Mouse (Mus musculus): ENCODE measurements at regions not wholly inside any gene's neighbourhood (a gene's known extent, or its start where the extent isn't known, plus 50 kb on each side); places are given as distances from the start of the nearest gene placed in this dataset.

DNA sequence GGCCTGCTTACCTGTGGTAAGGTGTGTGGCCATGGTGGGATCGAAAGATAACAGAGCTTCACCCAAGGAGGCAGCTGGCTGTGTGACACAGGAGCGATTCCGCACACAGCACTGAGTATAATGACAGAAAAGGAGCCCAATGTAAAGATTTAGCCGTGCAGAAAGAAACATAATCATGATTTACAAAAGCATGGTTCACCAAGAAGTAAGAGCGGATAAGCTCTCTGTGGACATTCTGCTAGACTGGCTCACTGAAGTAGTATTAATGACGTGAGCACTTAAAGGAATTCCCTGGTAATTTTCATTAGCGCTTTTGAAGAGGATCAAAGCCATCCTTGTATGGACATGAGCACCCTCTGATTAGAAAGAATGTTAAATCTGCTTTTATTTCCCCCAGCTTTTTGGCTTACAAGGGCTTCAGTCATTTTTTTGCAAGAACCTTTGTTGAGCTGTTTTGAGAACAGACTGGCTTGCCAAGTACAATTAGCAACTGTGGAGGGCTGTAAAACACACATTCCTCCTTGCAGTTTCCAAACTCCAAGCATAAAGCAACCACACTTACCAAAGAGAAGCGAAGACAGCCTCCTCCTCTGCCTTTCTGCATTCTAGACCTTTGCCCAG lies 140.5 kb upstream of the Gcfc2 start:
- in situ Hi-C loops (cut with MboI; ENCODE audit: low pct_ligation_motif_present, low pct_unique_long_range_greater_than_20kb, low sequenced_read_pairs) = no loop called here
- H3K4me3 ChIP-seq (replicated peaks in 1 of 3; ENCODE audit: low read depth in 2 of 3, low read length in 2 of 3, poor library complexity in 1 of 3) = no peak overlapping the region
- no peak overlapping the region for H3K4me2 ChIP-seq (ENCODE audit: insufficient read depth, low read depth, poor library complexity, severe bottlenecking)
- peaks cover 72% of the 10 kb centered on the region for H3K9me3 ChIP-seq (replicated peaks; ENCODE audit: low read length)
- H3K79me2 ChIP-seq (replicated peaks; ENCODE audit: control insufficient read depth, extremely low read depth, insufficient read depth, poor library complexity, severe bottlenecking) = no peaks in the 10 kb centered on the region
- no peaks in the 10 kb centered on the region for H3K36me3 ChIP-seq (replicated peaks in 1 of 2; ENCODE audit: control insufficient read depth in 1 of 2, insufficient read depth in 1 of 2, low read length in 1 of 2)
- no peak overlapping the region for H3K9ac ChIP-seq (ENCODE audit: insufficient read depth, low read depth)
- no peaks in the 10 kb centered on the region for H3K27me3 ChIP-seq (replicated peaks)
- dilution Hi-C loops (cut with MboI; ENCODE audit: extremely low pct_ligation_motif_present, extremely low pct_unique_long_range_greater_than_20kb, low sequenced_read_pairs) = no loop called here
- H3K27ac ChIP-seq (ENCODE audit: insufficient read depth, low read depth) = no peak overlapping the region
- DNase-seq (ENCODE audit: extremely low read depth) = no peak
- no peaks in the 10 kb centered on the region for H3K4me1 ChIP-seq (ENCODE audit: control insufficient read depth in 1 of 2, insufficient read depth in 2 of 2)
- TF ChIP-seq POLR2AphosphoS2 (IDR thresholded peaks at IDR 0.05; ENCODE audit: low read depth, low read length) (no peak), MAZ (IDR thresholded peaks at IDR 0.05; ENCODE audit: low read depth, low read length) (no peak)

- no peaks in the 10 kb centered on the region for H3K4me1 ChIP-seq (ENCODE audit: control insufficient read depth in 1 of 2, insufficient read depth in 2 of 2)
- peaks cover 58% of the 10 kb centered on the region for H3K9me3 ChIP-seq (replicated peaks; ENCODE audit: low read length)
- no peak overlapping the region for H3K9ac ChIP-seq (ENCODE audit: insufficient read depth, low read depth)
- H3K27ac ChIP-seq (ENCODE audit: insufficient read depth, low read depth) = no peak overlapping the region
- no peaks in the 10 kb centered on the region for H3K36me3 ChIP-seq (replicated peaks in 1 of 2; ENCODE audit: control insufficient read depth in 1 of 2, insufficient read depth in 1 of 2, low read length in 1 of 2)
- TF ChIP-seq MAFK (IDR thresholded peaks at IDR 0.05; ENCODE audit: insufficient replicate concordance, low read length) (no peak), CHD2 (IDR thresholded peaks at IDR 0.05; ENCODE audit: low read length) (no peak), RAD21 (IDR thresholded peaks at IDR 0.05; ENCODE audit: low read depth, low read length) (no peak)
- H3K4me3 ChIP-seq (replicated peaks in 1 of 3; ENCODE audit: low read depth in 2 of 3, low read length in 2 of 3, poor library complexity in 1 of 3) = no peak overlapping the region
- H3K27me3 ChIP-seq (replicated peaks) = no peaks in the 10 kb centered on the region
- no peak overlapping the region for H3K4me2 ChIP-seq (ENCODE audit: insufficient read depth, low read depth, poor library complexity, severe bottlenecking)
- no peak for DNase-seq (ENCODE audit: extremely low read depth)
- no peaks in the 10 kb centered on the region for H3K79me2 ChIP-seq (replicated peaks; ENCODE audit: control insufficient read depth, extremely low read depth, insufficient read depth, poor library complexity, severe bottlenecking)
- in situ Hi-C loops (cut with MboI; ENCODE audit: low pct_ligation_motif_present, low pct_unique_long_range_greater_than_20kb, low sequenced_read_pairs) = no loop called here
- dilution Hi-C loops (cut with MboI; ENCODE audit: extremely low pct_ligation_motif_present, extremely low pct_unique_long_range_greater_than_20kb, low sequenced_read_pairs) = no loop called here
Observed at GRCm38 (mm10) chr6:81795281-81795680, 128.2 kb upstream of the Gcfc2 start.

- no peaks in the 10 kb centered on the region for H3K36me3 ChIP-seq (replicated peaks in 1 of 2; ENCODE audit: control insufficient read depth in 1 of 2, insufficient read depth in 1 of 2, low read length in 1 of 2)
- peaks cover 58% of the 10 kb centered on the region for H3K9me3 ChIP-seq (replicated peaks; ENCODE audit: low read length)
- no peak overlapping the region for H3K4me2 ChIP-seq (ENCODE audit: insufficient read depth, low read depth, poor library complexity, severe bottlenecking)
- H3K9ac ChIP-seq (ENCODE audit: insufficient read depth, low read depth) = no peak overlapping the region
- no peak for DNase-seq (ENCODE audit: extremely low read depth)
- H3K4me3 ChIP-seq (replicated peaks in 1 of 3; ENCODE audit: low read depth in 2 of 3, low read length in 2 of 3, poor library complexity in 1 of 3) = no peak overlapping the region
- dilution Hi-C loops (cut with MboI; ENCODE audit: extremely low pct_ligation_motif_present, extremely low pct_unique_long_range_greater_than_20kb, low sequenced_read_pairs) = no loop called here
- in situ Hi-C loops (cut with MboI; ENCODE audit: low pct_ligation_motif_present, low pct_unique_long_range_greater_than_20kb, low sequenced_read_pairs) = no loop called here
- H3K27me3 ChIP-seq (replicated peaks) = no peaks in the 10 kb centered on the region
- no peaks in the 10 kb centered on the region for H3K79me2 ChIP-seq (replicated peaks; ENCODE audit: control insufficient read depth, extremely low read depth, insufficient read depth, poor library complexity, severe bottlenecking)
- TF ChIP-seq POLR2A (IDR thresholded peaks at IDR 0.05; ENCODE audit: low read depth, low read length) (no peak), GABPA (IDR thresholded peaks at IDR 0.05; ENCODE audit: insufficient replicate concordance, low read depth, low read length) (no peak), E2F4 (IDR thresholded peaks at IDR 0.05; ENCODE audit: insufficient replicate concordance, low read depth, low read length) (no peak), USF2 (conservative IDR thresholded peaks at IDR 0.05; ENCODE audit: low read depth, low read length) (no peak), JUN (IDR thresholded peaks at IDR 0.05; ENCODE audit: insufficient read depth, low read depth, low read length) (no peak), IRF4 (IDR thresholded peaks at IDR 0.05; ENCODE audit: low read depth, low read length) (no peak), ZMIZ1 (IDR thresholded peaks at IDR 0.05; ENCODE audit: low read depth, low read length) (no peak), MAX (IDR thresholded peaks at IDR 0.05; ENCODE audit: low read length) (no peak), BHLHE40 (IDR thresholded peaks at IDR 0.05; ENCODE audit: low read depth, low read length) (no peak), NELFE (IDR thresholded peaks at IDR 0.05; ENCODE audit: low read depth, low read length) (no peak), KAT2A (IDR thresholded peaks at IDR 0.05; ENCODE audit: insufficient replicate concordance, low read length) (no peak), USF1 (IDR thresholded peaks at IDR 0.05; ENCODE audit: low read depth, low read length) (no peak)
- H3K27ac ChIP-seq (ENCODE audit: insufficient read depth, low read depth) = no peak overlapping the region
- H3K4me1 ChIP-seq (ENCODE audit: control insufficient read depth in 1 of 2, insufficient read depth in 2 of 2) = no peaks in the 10 kb centered on the region
Observed at GRCm38 (mm10) chr6:81800822-81801221, 122.6 kb upstream of the Gcfc2 start.

Measured in CH12.LX (cell line).